Mouse (Mus musculus) CH12.LX (cell line): Measurements from ENCODE around the gene Rbpjl. TPM values are rescaled to one million over a fixed set of nuclear protein-coding genes. Genes with fewer than 3 reads are reported as not detected.

Experiments
- DNase-seq: peaks from one replicate; pipeline ENCODE4 v3.0.0-alpha.2; 2013; ENCODE audit errors: extremely low read depth
- H3K27ac ChIP-seq: 2 replicates; pipeline ENCODE4 v1.5.1; 2012; ENCODE audit warnings: low read depth, mild to moderate bottlenecking, control low read depth, moderate library complexity; ENCODE audit not compliant: insufficient read depth
- H3K27me3 ChIP-seq: replicated peaks from 2 replicates; pipeline ENCODE3; 2012; ENCODE audit warnings: inconsistent platforms
- H3K36me3 ChIP-seq, 2 experiments: replicated peaks in 1 of 2; 2 replicates each; pipeline versions ENCODE3 to v1.6.1; 2012; ENCODE audit warnings: inconsistent platforms in 1 of 2, low read length in 1 of 2, mild to moderate bottlenecking in 1 of 2, mixed read lengths in 1 of 2, moderate library complexity in 1 of 2; ENCODE audit not compliant: control insufficient read depth in 1 of 2, insufficient read depth in 1 of 2
- H3K4me1 ChIP-seq, 2 experiments: 2 replicates each; pipeline ENCODE4 v1.6.1; 2012; ENCODE audit warnings: inconsistent platforms in 1 of 2, moderate library complexity in 1 of 2; ENCODE audit not compliant: insufficient read depth in 2 of 2, control insufficient read depth in 1 of 2
- H3K4me2 ChIP-seq: 2 replicates; pipeline ENCODE4 v1.6.1; 2012; ENCODE audit warnings: low read depth, mild to moderate bottlenecking, control low read depth; ENCODE audit not compliant: poor library complexity, insufficient read depth, severe bottlenecking
- H3K4me3 ChIP-seq, 3 experiments: fragments of 150-350 bp in 1 of 3; sonication (generic) in 1 of 3; replicated peaks in 1 of 3; 2 replicates each; pipeline versions ENCODE3 to v1.5.1; 2011 to 2012; ENCODE audit warnings: low read depth in 2 of 3, low read length in 2 of 3, mild to moderate bottlenecking in 2 of 3, moderate library complexity in 2 of 3, control low read depth in 1 of 3, improper control_type of control experiment in 1 of 3, inconsistent platforms in 1 of 3, mixed read lengths in 1 of 3; ENCODE audit not compliant: poor library complexity in 1 of 3
- H3K79me2 ChIP-seq: replicated peaks from 2 replicates; pipeline ENCODE4 v1.6.1; 2012; ENCODE audit warnings: mild to moderate bottlenecking, moderate library complexity; ENCODE audit not compliant: control insufficient read depth, poor library complexity, insufficient read depth, severe bottlenecking; ENCODE audit errors: extremely low read depth
- H3K9ac ChIP-seq: 2 replicates; pipeline ENCODE4 v1.6.1; 2012; ENCODE audit warnings: low read depth, mild to moderate bottlenecking, control low read depth, moderate library complexity; ENCODE audit not compliant: insufficient read depth
- H3K9me3 ChIP-seq: replicated peaks from 2 replicates; pipeline ENCODE3; 2012; ENCODE audit warnings: low read length, inconsistent platforms, mixed read lengths
- BHLHE40 ChIP-seq: IDR thresholded peaks from 2 replicates; pipeline ENCODE4 v1.6.1; 2011; ENCODE audit warnings: mild to moderate bottlenecking, low read depth, low read length, improper control_type of control experiment
- CHD2 ChIP-seq: IDR thresholded peaks from 2 replicates; pipeline ENCODE4 v1.6.1; 2011; ENCODE audit warnings: low read length, improper control_type of control experiment
- ELF1 ChIP-seq: IDR thresholded peaks from 2 replicates; pipeline ENCODE4 v1.6.1; 2014; ENCODE audit warnings: low read depth, mild to moderate bottlenecking, inconsistent platforms, low read length, improper control_type of control experiment
- GABPA ChIP-seq: IDR thresholded peaks from 2 replicates; pipeline ENCODE4 v1.6.1; 2012; ENCODE audit warnings: low read depth, low read length, improper control_type of control experiment, inconsistent platforms; ENCODE audit not compliant: insufficient replicate concordance
- JUN ChIP-seq: IDR thresholded peaks from 2 replicates; pipeline ENCODE4 v1.6.1; 2011; ENCODE audit warnings: low read depth, mild to moderate bottlenecking, low read length, improper control_type of control experiment, moderate library complexity; ENCODE audit not compliant: insufficient read depth
- MEF2A ChIP-seq: IDR thresholded peaks from 2 replicates; pipeline ENCODE4 v1.6.1; 2014; ENCODE audit warnings: low read depth, mild to moderate bottlenecking, inconsistent platforms, low read length, improper control_type of control experiment, borderline replicate concordance
- MYC ChIP-seq: IDR thresholded peaks from 2 replicates; pipeline ENCODE4 v1.6.1; 2011; ENCODE audit warnings: low read depth, mild to moderate bottlenecking, improper control_type of control experiment, low read length
- NRF1 ChIP-seq: IDR thresholded peaks from 2 replicates; pipeline ENCODE4 v1.6.1; 2014; ENCODE audit warnings: low read depth, mild to moderate bottlenecking, inconsistent platforms, low read length, improper control_type of control experiment, moderate library complexity
- POLR2A ChIP-seq: IDR thresholded peaks from 2 replicates; pipeline ENCODE4 v1.6.1; 2011; ENCODE audit warnings: low read depth, mild to moderate bottlenecking, improper control_type of control experiment, low read length
- POLR2AphosphoS2 ChIP-seq: IDR thresholded peaks from 2 replicates; pipeline ENCODE4 v1.6.1; 2011; ENCODE audit warnings: low read depth, low read length, improper control_type of control experiment
- RAD21 ChIP-seq: IDR thresholded peaks from 2 replicates; pipeline ENCODE4 v1.6.1; 2011; ENCODE audit warnings: low read depth, mild to moderate bottlenecking, low read length, improper control_type of control experiment, moderate library complexity
- SIN3A ChIP-seq: IDR thresholded peaks from 2 replicates; pipeline ENCODE4 v1.6.1; 2012; ENCODE audit warnings: low read length, improper control_type of control experiment, inconsistent platforms
- USF1 ChIP-seq: IDR thresholded peaks from 2 replicates; pipeline ENCODE4 v1.6.1; 2014; ENCODE audit warnings: low read depth, mild to moderate bottlenecking, inconsistent platforms, low read length, improper control_type of control experiment
- USF2 ChIP-seq: conservative IDR thresholded peaks from 2 replicates; pipeline ENCODE4 v1.6.1; 2011; ENCODE audit warnings: low read depth, low read length, improper control_type of control experiment
- dilution Hi-C: fragments of 300-500 bp; cut with MboI; formaldehyde crosslinking; loops from 2 replicates; pipeline ENCODE4 v1.14.3; 2020; ENCODE audit warnings: low sequenced_read_pairs; ENCODE audit not compliant: extremely low pct_unique_long_range_greater_than_20kb, extremely low pct_ligation_motif_present
- in situ Hi-C: fragments of 300-500 bp; cut with MboI; formaldehyde crosslinking; loops from 3 replicates; pipeline ENCODE4 v1.14.3; 2019; ENCODE audit warnings: low sequenced_read_pairs, low pct_ligation_motif_present, low pct_unique_long_range_greater_than_20kb, mixed read lengths
- polyA plus RNA-seq: library from polyadenylated mRNA; unstranded; fragments of >175 nt; gene quantifications from 2 replicates; pipeline ENCODE4 v1.2.1, GENCODE M21; 2012; ENCODE audit warnings: low read depth; ENCODE audit not compliant: insufficient read length
- total RNA-seq, 2 experiments: library from RNA; depleted of rRNA; stranded (reverse); fragments of 300-350 nt in 1 of 2; fragments of >200 nt in 1 of 2; gene quantifications; 2 replicates each; pipeline ENCODE4 v1.2.3; 2012 to 2014

Rbpjl gene
- total and polyA plus RNA-seq, 3 experiments: 0.08 TPM; not detected in 2

DNA sequence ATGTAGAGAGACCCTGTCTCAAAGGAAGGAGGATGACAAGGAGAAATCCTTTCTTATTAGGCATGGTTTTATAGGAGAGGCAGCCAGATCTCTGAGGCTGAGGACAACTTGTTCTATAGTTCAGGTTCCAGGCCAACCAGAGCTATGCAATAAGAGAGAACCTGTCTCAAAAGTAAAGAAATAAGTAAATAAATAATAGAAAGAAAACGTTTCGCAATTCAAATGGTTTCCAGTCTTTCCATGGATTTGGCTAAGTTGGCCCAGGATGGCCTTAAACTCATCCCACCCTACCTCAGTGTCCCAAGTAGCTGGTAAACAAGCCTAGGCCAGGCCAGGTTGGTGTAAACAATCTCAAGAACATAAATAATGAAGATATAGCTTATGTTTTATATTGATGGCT is 41.8 kb downstream of the Rbpjl start:
- H3K4me3 ChIP-seq: no peak overlapping the region
- TF ChIP-seq ELF1: no peak
- no peak for TF ChIP-seq POLR2AphosphoS2
- TF ChIP-seq NRF1: no peak
- TF ChIP-seq JUN: no peak
- no peak for TF ChIP-seq GABPA
- H3K27ac ChIP-seq: no peak overlapping the region
- H3K79me2 ChIP-seq: peaks cover 20% of the 10 kb centered on the region
- peaks cover 4% of the 10 kb centered on the region for H3K9me3 ChIP-seq
- dilution Hi-C loops (no loop called here), in situ Hi-C loops (no loop called here)
- DNase-seq: no peak
- no peak overlapping the region for H3K9ac ChIP-seq
- no peak overlapping the region for H3K4me2 ChIP-seq
- H3K36me3 ChIP-seq: peaks cover 0 to 7% of the 10 kb centered on the region in 2 experiments
- H3K4me1 ChIP-seq: peaks cover 14 to 39% of the 10 kb centered on the region in 2 experiments; a peak in 3 of 4 replicates
- peaks cover 32% of the 10 kb centered on the region for H3K27me3 ChIP-seq

DNA sequence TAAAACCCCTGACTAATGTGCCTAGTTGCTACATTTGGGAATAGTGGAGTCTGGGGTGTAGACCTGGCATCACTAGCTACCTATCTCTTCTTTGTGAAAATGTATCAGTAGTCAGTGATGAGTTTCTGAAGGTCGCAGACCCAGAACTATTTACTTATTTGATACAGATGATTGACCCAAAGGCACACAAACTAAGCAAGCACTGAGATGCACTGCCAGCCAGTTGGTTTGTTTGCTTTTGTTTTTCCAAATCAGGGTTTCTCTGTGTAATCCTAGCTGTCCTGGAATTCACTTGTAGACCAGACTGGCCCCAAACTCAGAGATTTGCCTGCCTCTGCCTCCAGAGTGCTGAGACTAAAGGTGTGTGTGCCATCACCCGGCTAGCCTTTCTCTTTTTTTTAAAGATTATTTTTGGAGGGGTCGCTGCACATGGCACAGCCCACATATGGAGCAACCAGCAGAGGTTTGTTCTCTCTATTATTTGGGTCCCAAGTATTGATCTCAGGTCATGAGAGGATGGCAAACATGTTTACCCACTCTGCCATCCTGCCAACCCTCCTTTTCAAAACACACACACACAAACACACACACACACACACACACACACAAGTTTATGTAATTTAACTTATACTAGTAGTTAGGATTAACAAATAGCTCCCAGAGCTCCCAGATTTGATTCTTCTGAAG is 42.6 kb downstream of the Rbpjl start:
- Histone ChIP-seq H3K27me3 (peaks cover 39% of the 10 kb centered on the region), H3K36me3 (no peaks in the 10 kb centered on the region), H3K79me2 (peaks cover 14% of the 10 kb centered on the region), H3K4me2 (no peak overlapping the region), H3K9me3 (peaks cover 12% of the 10 kb centered on the region), H3K27ac (no peak overlapping the region), H3K4me3 (no peak overlapping the region), H3K9ac (no peak overlapping the region), H3K4me1 (peaks cover 10 to 31% of the 10 kb centered on the region in 2 experiments; a peak in 3 of 4 replicates)
- in situ Hi-C loops (no loop called here), dilution Hi-C loops (no loop called here)
- TF ChIP-seq CHD2: no peak
- no peak for TF ChIP-seq MYC
- DNase-seq: no peak

- H3K36me3 ChIP-seq: no peaks in the 10 kb centered on the region
- TF ChIP-seq BHLHE40: no peak
- TF ChIP-seq MEF2A: no peak
- TF ChIP-seq POLR2A: no peak
- TF ChIP-seq JUN: no peak
- no peak for TF ChIP-seq RAD21
- TF ChIP-seq USF2: no peak
- TF ChIP-seq GABPA: no peak
- TF ChIP-seq USF1: no peak
- no peak for TF ChIP-seq SIN3A
- TF ChIP-seq, all 38 proteins: peak for 0
- in situ Hi-C loops (no loop called here), dilution Hi-C loops (no loop called here)
- Histone ChIP-seq H3K27me3 (peaks cover 41% of the 10 kb centered on the region), H3K79me2 (peaks cover 8% of the 10 kb centered on the region), H3K4me2 (no peak overlapping the region), H3K4me3 (no peak overlapping the region), H3K4me1 (peaks cover 9 to 25% of the 10 kb centered on the region in 2 experiments; a peak in 3 of 4 replicates), H3K9me3 (peaks cover 12% of the 10 kb centered on the region), H3K27ac (no peak overlapping the region), H3K9ac (no peak overlapping the region)
- no peak for DNase-seq
These were observed 43.1 kb downstream of the Rbpjl start for GRCm38 (mm10) chr2:164446086-164446469.
